Mouse (Mus musculus) testis, adult 2 months (tissue): ENCODE measurements around the gene Ly75.

Experiments used
- CTCF ChIP-seq: fragments of 200-500 bp; IDR thresholded peaks from 2 replicates; pipeline ENCODE4 v1.5.1; 2012; ENCODE audit warnings: low read depth, mild to moderate bottlenecking, inconsistent platforms, low read length, moderate library complexity; ENCODE audit not compliant: control insufficient read depth, insufficient read depth, insufficient replicate concordance
- POLR2A ChIP-seq: fragments of 200-500 bp; IDR thresholded peaks from 2 replicates; pipeline ENCODE4 v1.6.1; 2012; ENCODE audit warnings: low read depth, mild to moderate bottlenecking, inconsistent platforms, low read length, moderate library complexity; ENCODE audit not compliant: control insufficient read depth

- TF ChIP-seq POLR2A (no peak), CTCF (no peak)
Measured at GRCm38 (mm10) chr2:60260621-60261350, 122.3 kb downstream of the Ly75 start.
